Mouse (Mus musculus) limb, embryonic 14.5 days (tissue): ENCODE data around the gene Aspa. TPM values are rescaled to one million over a fixed set of nuclear protein-coding genes. Genes with fewer than 3 reads are reported as not detected.

Source experiments
- ATAC-seq: fragments of 200-750 bp; cut with Nextera tagmentation; 2 replicates; pipeline ENCODE4 v1.8.0; 2017; ENCODE audit warnings: low read depth, moderate number of reproducible peaks, moderate TSS enrichment; ENCODE audit not compliant: low FRiP score
- DNase-seq: peaks from one replicate; pipeline ENCODE4 v3.0.0-alpha.2; 2015; ENCODE audit warnings: low spot score
- H3K27ac ChIP-seq: fragments of 300-500 bp; sonication (generic); replicated peaks from 2 replicates; pipeline ENCODE4 v1.5.1; 2014; ENCODE audit warnings: low read depth, mild to moderate bottlenecking, low read length, moderate library complexity, mixed read lengths
- H3K27me3 ChIP-seq: fragments of 300-500 bp; sonication (generic); 2 replicates; pipeline ENCODE4 v1.6.1; 2014; ENCODE audit warnings: low read length, mixed read lengths; ENCODE audit not compliant: control insufficient read depth, insufficient read depth
- H3K36me3 ChIP-seq: fragments of 300-500 bp; sonication (generic); 2 replicates; pipeline ENCODE4 v1.6.1; 2014; ENCODE audit warnings: mild to moderate bottlenecking, low read length, moderate library complexity, mixed read lengths; ENCODE audit not compliant: control insufficient read depth, insufficient read depth
- H3K4me1 ChIP-seq: fragments of 300-500 bp; sonication (generic); 2 replicates; pipeline ENCODE4 v1.6.1; 2014; ENCODE audit warnings: antibody characterized with exemption, low read length, mixed read lengths; ENCODE audit not compliant: control insufficient read depth, insufficient read depth
- H3K4me2 ChIP-seq: fragments of 300-500 bp; sonication (generic); replicated peaks from 2 replicates; pipeline ENCODE4 v1.6.1; 2014; ENCODE audit warnings: low read depth, mild to moderate bottlenecking, low read length, moderate library complexity; ENCODE audit not compliant: severe bottlenecking
- H3K4me3 ChIP-seq: fragments of 300-500 bp; sonication (generic); replicated peaks from 2 replicates; pipeline ENCODE4 v1.5.1; 2014; ENCODE audit warnings: low read length
- H3K9ac ChIP-seq: fragments of 300-500 bp; sonication (generic); 2 replicates; pipeline ENCODE4 v1.6.1; 2014; ENCODE audit warnings: mild to moderate bottlenecking, low read depth, low read length, moderate library complexity; ENCODE audit not compliant: severe bottlenecking
- H3K9me3 ChIP-seq: fragments of 300-500 bp; sonication (generic); 2 replicates; pipeline ENCODE4 v1.6.1; 2016; ENCODE audit warnings: low read length; ENCODE audit not compliant: control insufficient read depth
- POLR2A ChIP-seq: fragments of 200-500 bp; IDR thresholded peaks from 2 replicates; pipeline ENCODE4 v1.8.0; 2012; ENCODE audit warnings: inconsistent platforms, mild to moderate bottlenecking, moderate library complexity, borderline replicate concordance; ENCODE audit not compliant: insufficient read depth, insufficient read length; ENCODE audit errors: extremely low read depth
- WGBS: fragments of 180-500 bp; shearing (Covaris S2); extraction: QIAGEN DNeasy Blood & Tissue Kit; methylation state at CpG from one replicate; pipeline ENCODE4 v1.1.7; 2014; 5-methylcytosine and 5-hydroxymethylcytosine counted together
- polyA plus RNA-seq, 2 experiments: library from polyadenylated mRNA; depleted of rRNA in 1 of 2; stranded (reverse) in 1 of 2; unstranded in 1 of 2; fragments of >200 nt; fragmentation: Nextera tagmentation in 1 of 2; extraction: Ambion mirVana in 1 of 2; gene quantifications; 2 replicates each; pipeline versions ENCODE4 v1.2.1 to v1.2.3; 2012 to 2014

Aspa gene
- polyA plus RNA-seq (2012; rRNA removed) (1.1 TPM in 2 replicates), polyA plus RNA-seq (2014; fragmentation: Nextera tagmentation; extraction: Ambion mirVana) (0.76 and 1.0 TPM in 2 replicates)

DNA sequence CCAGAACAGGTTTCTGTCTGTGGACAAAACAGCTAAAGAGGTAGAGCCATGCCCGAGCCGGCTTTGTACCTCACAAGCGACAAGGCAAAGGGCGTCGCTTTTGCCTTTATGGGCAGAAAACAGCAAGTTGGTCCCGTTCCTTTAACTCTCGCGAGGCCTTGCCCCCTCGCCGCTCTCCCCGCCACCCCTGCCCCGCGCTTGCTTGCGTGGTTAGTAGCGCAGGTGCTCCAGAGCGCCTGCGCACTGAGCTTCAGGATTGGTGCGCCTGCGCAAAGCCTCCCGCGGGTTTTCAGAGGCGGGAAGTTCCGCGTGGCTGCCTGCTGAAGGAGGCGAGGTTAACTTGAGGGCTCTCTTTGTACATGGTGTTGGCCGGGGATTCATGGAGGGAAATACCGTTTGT lies at the start of gene Aspa, which contains the start of the genes Gm49340 and Spata22:
Gene Aspa, minus strand, starts transcription at position 155 of the 400 bp plus-strand sequence.
Gene Gm49340, plus strand, starts transcription at position 300 of the 400 bp plus-strand sequence.
Gene Spata22, plus strand, starts transcription at position 300 of the 400 bp plus-strand sequence.
- Histone ChIP-seq H3K9ac (no peak within 1 kb of the TSS), H3K27ac (no peak within 1 kb of the TSS), H3K4me2 (no peak within 1 kb of the TSS), H3K4me1 (no peaks in the 10 kb centered on the region), H3K27me3 (no peaks in the 10 kb centered on the region), H3K36me3 (no peaks in the 10 kb centered on the region), H3K9me3 (no peaks in the 10 kb centered on the region), H3K4me3 (no peak within 1 kb of the TSS)
- TF ChIP-seq POLR2A: no peak
- ATAC-seq (no peak), DNase-seq (no peak)
- 83% methylated on average over 27 of the region's 27 CpGs for WGBS

DNA sequence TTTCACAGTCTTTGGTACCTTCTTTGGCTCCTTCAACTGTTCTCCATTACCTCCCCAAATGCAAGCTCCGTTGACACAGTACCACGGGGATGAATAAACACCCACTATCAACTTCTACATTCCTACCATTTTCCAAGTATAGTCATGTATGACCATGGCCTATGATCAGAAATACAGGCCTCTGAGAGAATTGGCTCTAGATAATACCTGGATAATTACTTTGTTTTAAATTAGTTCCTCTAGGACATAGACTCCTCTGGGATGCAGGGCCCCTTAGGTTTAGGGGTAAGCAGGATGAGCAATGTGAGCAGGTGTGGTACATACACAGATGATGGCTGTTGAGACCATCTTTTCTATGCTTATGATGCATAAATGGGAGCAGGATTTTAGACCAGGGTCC lies 41.5 kb upstream of the Aspa start, which contains the start of gene Olfr376:
Gene Olfr376, plus strand, starts transcription at position 301 of the 400 bp plus-strand sequence.
- DNase-seq: no peak
- no peak for TF ChIP-seq POLR2A
- H3K36me3 ChIP-seq: no peaks in the 10 kb centered on the region
- no peak within 1 kb of the TSS for H3K27ac ChIP-seq
- no peak within 1 kb of the TSS for H3K4me3 ChIP-seq
- ATAC-seq: no peak
- no peaks in the 10 kb centered on the region for H3K27me3 ChIP-seq
- H3K9me3 ChIP-seq: no peaks in the 10 kb centered on the region
- H3K4me2 ChIP-seq: no peak within 1 kb of the TSS
- WGBS: 84% methylated on average over 2 of the region's 2 CpGs
- H3K4me1 ChIP-seq: no peaks in the 10 kb centered on the region
- H3K9ac ChIP-seq: no peak within 1 kb of the TSS

DNA sequence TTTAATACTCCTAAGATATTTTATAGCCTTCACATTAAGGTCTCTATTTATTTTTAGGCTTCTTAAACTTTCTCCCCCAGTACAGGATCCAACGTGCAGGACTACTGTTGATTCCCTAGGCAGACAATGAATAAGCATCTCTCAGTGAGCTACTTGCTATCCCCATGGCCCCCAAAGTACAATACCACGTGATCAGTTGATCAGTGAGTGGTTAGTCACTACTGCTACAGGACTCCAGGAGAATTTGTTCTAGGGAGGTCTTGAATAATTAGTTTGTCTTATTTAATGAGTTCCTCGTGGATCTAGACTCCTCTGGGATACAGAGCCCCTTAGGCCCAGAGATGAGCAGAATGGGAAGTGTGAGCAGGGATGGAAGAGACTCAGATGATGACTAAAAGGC lies 21.1 kb upstream of the Aspa start, which contains the start of gene Olfr20:
Gene Olfr20, plus strand, starts transcription at position 301 of the 400 bp plus-strand sequence.
- Histone ChIP-seq H3K4me1 (no peaks in the 10 kb centered on the region), H3K36me3 (no peaks in the 10 kb centered on the region), H3K9ac (no peak within 1 kb of the TSS), H3K27me3 (no peaks in the 10 kb centered on the region), H3K27ac (no peak within 1 kb of the TSS), H3K9me3 (no peaks in the 10 kb centered on the region), H3K4me2 (no peak within 1 kb of the TSS), H3K4me3 (no peak within 1 kb of the TSS)
- ATAC-seq (no peak), DNase-seq (no peak)
- 45% methylated on average over 3 of the region's 3 CpGs for WGBS
- no peak for TF ChIP-seq POLR2A

DNA sequence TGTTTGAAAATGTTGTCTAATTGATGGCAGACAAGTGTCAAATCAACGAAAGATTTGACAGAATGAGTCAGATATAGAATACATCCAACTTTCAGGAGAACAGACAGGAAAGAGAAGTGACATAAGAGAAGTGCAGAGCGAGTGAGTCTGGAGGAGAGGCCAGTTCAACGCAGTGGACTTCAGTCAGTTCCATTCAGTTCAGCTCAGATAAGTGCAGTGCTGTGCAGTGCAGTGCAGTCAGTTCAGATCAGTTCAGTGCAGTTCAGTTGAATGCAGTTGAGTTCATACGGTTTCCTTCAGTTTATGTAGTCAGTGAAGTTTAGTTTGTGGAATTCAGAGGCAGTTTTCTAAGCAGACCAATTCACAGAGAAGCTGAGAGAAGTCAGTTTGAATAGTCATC lies 7.5 kb upstream of the Aspa start:
- no peaks in the 10 kb centered on the region for H3K36me3 ChIP-seq
- no peaks in the 10 kb centered on the region for H3K4me1 ChIP-seq
- no peak for TF ChIP-seq POLR2A
- H3K27ac ChIP-seq: no peak overlapping the region
- no peak overlapping the region for H3K9ac ChIP-seq
- H3K4me3 ChIP-seq: no peak overlapping the region
- 73% methylated on average over 4 of the region's 4 CpGs for WGBS
- DNase-seq: no peak
- H3K27me3 ChIP-seq: no peaks in the 10 kb centered on the region
- no peak overlapping the region for H3K4me2 ChIP-seq
- H3K9me3 ChIP-seq: no peaks in the 10 kb centered on the region
- ATAC-seq: no peak

DNA sequence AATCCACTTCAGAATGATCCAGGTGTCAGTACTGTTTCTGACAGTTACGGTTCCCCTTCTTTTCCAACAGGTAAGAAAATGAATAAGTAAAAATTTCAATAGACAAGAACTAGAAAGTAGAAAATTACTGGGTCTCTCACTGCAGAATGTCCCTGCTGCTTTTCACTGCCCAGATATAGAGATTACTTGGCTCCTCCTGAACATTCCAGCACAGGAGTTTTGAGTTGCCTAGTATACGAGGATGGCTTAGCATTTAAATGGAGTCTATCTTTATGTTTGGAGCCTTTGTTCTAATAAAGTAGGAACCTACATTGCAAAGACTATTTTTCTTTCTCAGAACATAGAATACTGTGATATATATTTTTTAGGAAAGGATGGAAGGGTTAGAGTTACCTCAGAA lies 4.0 kb upstream of the Aspa start:
- no peak overlapping the region for H3K4me3 ChIP-seq
- no peaks in the 10 kb centered on the region for H3K9me3 ChIP-seq
- H3K36me3 ChIP-seq: no peaks in the 10 kb centered on the region
- H3K4me1 ChIP-seq: no peaks in the 10 kb centered on the region
- no peak overlapping the region for H3K4me2 ChIP-seq
- no peaks in the 10 kb centered on the region for H3K27me3 ChIP-seq
- H3K27ac ChIP-seq: no peak overlapping the region
- WGBS: 73% methylated on average over 2 of the region's 2 CpGs
- no peak for ATAC-seq
- H3K9ac ChIP-seq: no peak overlapping the region
- no peak for DNase-seq
- no peak for TF ChIP-seq POLR2A
